Mouse (Mus musculus): ENCODE results near the gene Pcsk2. TPM values are rescaled to one million over a fixed set of nuclear protein-coding genes. Genes with fewer than 3 reads are reported as not detected.

Pcsk2 gene
- polyA plus RNA-seq, 1 experiment = not detected

DNA sequence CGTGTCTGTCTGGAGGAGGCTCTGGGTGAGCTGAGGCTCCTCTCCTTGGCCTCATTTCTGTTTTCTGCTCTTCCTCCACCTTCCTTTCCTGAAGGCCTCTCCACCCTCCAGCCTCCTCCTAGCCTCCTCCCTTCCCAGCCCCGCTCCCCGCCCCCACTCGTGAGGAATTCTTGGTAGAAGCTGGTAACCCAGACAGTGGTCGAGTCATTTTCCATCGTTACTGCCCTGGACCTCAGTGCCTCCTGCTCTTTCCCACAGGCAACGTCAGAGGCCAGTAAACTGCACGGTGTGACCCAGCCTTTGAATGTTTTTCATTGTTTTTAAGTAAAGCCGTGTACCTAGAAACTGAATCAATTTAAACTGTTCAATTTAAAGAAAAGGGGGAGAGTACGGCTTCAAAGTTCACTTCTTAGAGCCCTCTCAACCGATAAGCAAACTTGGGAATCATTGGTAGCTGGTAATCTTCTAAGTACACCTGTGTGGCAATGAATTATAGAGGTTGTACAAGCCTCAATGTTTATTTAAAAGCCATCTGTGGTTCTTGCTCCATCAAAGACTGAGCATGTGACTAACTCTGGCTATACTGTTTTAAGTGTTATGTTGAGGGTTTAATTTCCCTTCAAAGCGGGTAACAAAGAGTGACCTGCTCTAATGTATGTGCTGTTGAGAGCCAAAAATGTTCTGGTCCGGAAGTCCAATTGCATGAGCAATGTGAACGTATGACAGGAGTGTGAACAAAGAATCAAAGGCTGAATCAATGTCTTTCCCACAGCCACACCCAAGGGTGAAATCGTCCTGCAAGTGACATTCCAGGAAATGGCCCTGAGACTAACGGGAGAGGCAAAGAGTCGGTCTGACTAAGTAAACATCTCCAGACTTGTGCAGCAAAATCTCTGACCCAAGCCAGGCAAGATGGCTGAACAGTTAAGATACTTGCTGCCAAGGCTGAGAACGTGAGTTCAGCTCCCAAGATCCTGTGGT lies 306.6 kb downstream of the Pcsk2 start:
- 74% methylated on average over 18 of the region's 18 CpGs for WGBS
- no peak overlapping the region for H3K4me3 ChIP-seq (ENCODE audit: extremely low read depth, insufficient read depth, insufficient read length)
- TF ChIP-seq CTCF (IDR thresholded peaks at IDR 0.05; ENCODE audit: extremely low read depth, insufficient read depth, insufficient read length, insufficient replicate concordance) (no peak), POLR2A (IDR thresholded peaks at IDR 0.05; ENCODE audit: low read depth, low read length) (no peak)
- peaks cover 3% of the 10 kb centered on the region; the same call in 1 of the 2 replicates for H3K4me1 ChIP-seq (ENCODE audit: control insufficient read depth, insufficient read depth, insufficient read length)
- H3K36me3 ChIP-seq (ENCODE audit: control insufficient read depth, insufficient read depth, low read length) = no peaks in the 10 kb centered on the region
- DNase-seq (ENCODE audit: low read depth in 1 of 2, low spot score in 2 of 2) = no peak
- no peak overlapping the region for H3K27ac ChIP-seq (ENCODE audit: insufficient read depth, low read length)
- H3K27me3 ChIP-seq (ENCODE audit: control insufficient read depth, insufficient read depth, low read length) = no peaks in the 10 kb centered on the region

DNA sequence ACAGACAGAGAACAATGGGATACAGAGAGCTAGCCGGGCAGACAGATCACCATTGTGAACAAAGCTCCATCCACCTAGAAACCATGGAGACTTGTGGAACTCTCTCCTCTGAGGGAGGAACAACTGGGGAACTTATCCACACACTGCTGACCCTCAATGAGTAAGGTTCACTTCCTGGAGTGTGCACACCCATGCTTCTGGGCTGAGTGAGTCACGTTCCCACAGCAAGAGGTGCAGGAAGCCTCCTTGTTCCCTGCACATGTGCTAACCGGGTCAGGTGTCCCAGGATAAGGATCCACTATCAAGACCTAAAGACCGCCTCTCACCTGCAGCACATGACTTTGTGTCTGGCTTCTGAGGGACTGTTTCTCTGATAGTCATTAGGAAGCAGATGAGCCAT lies 307.5 kb downstream of the Pcsk2 start:
- H3K36me3 ChIP-seq (ENCODE audit: control insufficient read depth, insufficient read depth, low read length) = no peaks in the 10 kb centered on the region
- H3K4me3 ChIP-seq (ENCODE audit: extremely low read depth, insufficient read depth, insufficient read length) = no peak overlapping the region
- WGBS = 71% methylated on average over 4 of the region's 4 CpGs
- H3K27me3 ChIP-seq (ENCODE audit: control insufficient read depth, insufficient read depth, low read length) = no peaks in the 10 kb centered on the region
- DNase-seq (ENCODE audit: low read depth in 1 of 2, low spot score in 2 of 2) = no peak
- no peak for TF ChIP-seq CTCF (IDR thresholded peaks at IDR 0.05; ENCODE audit: extremely low read depth, insufficient read depth, insufficient read length, insufficient replicate concordance)
- no peak for TF ChIP-seq POLR2A (IDR thresholded peaks at IDR 0.05; ENCODE audit: low read depth, low read length)
- no peak overlapping the region for H3K27ac ChIP-seq (ENCODE audit: insufficient read depth, low read length)
- peaks cover 3% of the 10 kb centered on the region; the same call in 1 of the 2 replicates for H3K4me1 ChIP-seq (ENCODE audit: control insufficient read depth, insufficient read depth, insufficient read length)

DNA sequence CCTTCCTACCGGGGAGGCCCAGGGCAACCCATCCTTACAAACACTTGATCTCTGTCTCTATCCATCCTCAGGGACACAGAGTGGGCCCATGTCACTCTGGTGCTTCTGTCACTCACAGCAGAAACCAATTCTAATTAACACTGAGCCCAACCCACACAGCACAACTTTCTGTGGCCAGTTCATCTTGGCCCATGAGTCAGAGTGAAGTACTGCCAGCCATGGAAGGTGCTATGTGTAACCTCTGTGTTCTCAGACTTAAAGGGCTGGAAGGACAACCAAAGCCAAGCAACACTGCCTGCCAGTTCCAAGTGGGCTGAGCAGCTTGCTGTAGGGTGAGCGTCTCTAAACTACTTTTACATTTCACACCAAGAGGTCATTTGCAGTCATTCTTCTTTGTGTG lies 313.2 kb downstream of the Pcsk2 start:
- no peak for TF ChIP-seq POLR2A (IDR thresholded peaks at IDR 0.05; ENCODE audit: low read depth, low read length)
- TF ChIP-seq CTCF (IDR thresholded peaks at IDR 0.05; ENCODE audit: extremely low read depth, insufficient read depth, insufficient read length, insufficient replicate concordance) = no peak
- H3K27ac ChIP-seq (ENCODE audit: insufficient read depth, low read length) = no peak overlapping the region
- H3K4me3 ChIP-seq (ENCODE audit: extremely low read depth, insufficient read depth, insufficient read length) = no peak overlapping the region
- 96% methylated on average over 2 of the region's 2 CpGs for WGBS
- no peaks in the 10 kb centered on the region for H3K27me3 ChIP-seq (ENCODE audit: control insufficient read depth, insufficient read depth, low read length)
- DNase-seq (ENCODE audit: low read depth in 1 of 2, low spot score in 2 of 2) = no peak
- H3K36me3 ChIP-seq (ENCODE audit: control insufficient read depth, insufficient read depth, low read length) = no peaks in the 10 kb centered on the region
- no peaks in the 10 kb centered on the region for H3K4me1 ChIP-seq (ENCODE audit: control insufficient read depth, insufficient read depth, insufficient read length)

- no peaks in the 10 kb centered on the region for H3K27me3 ChIP-seq (ENCODE audit: control insufficient read depth, insufficient read depth, low read length)
- DNase-seq (ENCODE audit: low read depth in 1 of 2, low spot score in 2 of 2) = no peak
Observed at GRCm38 (mm10) chr2:143862484-143863231, 316.7 kb downstream of the Pcsk2 start, which contains the start of gene Bfsp1. Gene Bfsp1 (minus strand): TSS chr2:143863173.

DNA sequence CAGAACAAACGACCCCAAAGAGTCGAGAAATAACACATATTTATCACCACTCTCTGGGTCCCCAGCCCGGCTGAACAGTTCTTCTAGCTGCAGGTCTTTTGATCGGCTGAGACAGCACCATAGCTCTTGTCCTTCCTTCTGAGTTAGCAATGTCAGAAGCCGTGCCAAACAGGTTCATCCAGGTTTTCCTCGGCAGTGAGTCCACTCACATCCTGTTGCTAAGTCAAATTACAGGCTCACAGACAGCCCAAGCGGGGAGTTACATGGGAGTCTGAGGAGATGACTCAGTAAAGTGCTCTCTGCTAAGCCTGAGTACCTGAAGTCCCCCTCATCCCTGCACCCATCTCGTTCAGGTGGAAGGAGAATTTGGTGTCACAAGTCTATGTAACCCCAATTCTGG lies 318.6 kb downstream of the Pcsk2 start:
- no peak overlapping the region for H3K27ac ChIP-seq (ENCODE audit: insufficient read depth, low read length)
- H3K4me1 ChIP-seq (ENCODE audit: control insufficient read depth, insufficient read depth, insufficient read length) = no peaks in the 10 kb centered on the region
- no peak overlapping the region for H3K4me3 ChIP-seq (ENCODE audit: extremely low read depth, insufficient read depth, insufficient read length)
- no peak for DNase-seq (ENCODE audit: low read depth in 1 of 2, low spot score in 2 of 2)
- TF ChIP-seq CTCF (IDR thresholded peaks at IDR 0.05; ENCODE audit: extremely low read depth, insufficient read depth, insufficient read length, insufficient replicate concordance) (no peak), POLR2A (IDR thresholded peaks at IDR 0.05; ENCODE audit: low read depth, low read length) (no peak)
- 76% methylated on average over 8 of the region's 8 CpGs for WGBS
- no peaks in the 10 kb centered on the region for H3K36me3 ChIP-seq (ENCODE audit: control insufficient read depth, insufficient read depth, low read length)
- no peaks in the 10 kb centered on the region for H3K27me3 ChIP-seq (ENCODE audit: control insufficient read depth, insufficient read depth, low read length)

More at GRCm38 (mm10) chr2:143862484-143863231, 316.7 kb downstream of the Pcsk2 start, which contains the start of gene Bfsp1:
- WGBS = 12% methylated on average over 86 of the region's 86 CpGs
- no peaks in the 10 kb centered on the region for H3K36me3 ChIP-seq (ENCODE audit: control insufficient read depth, insufficient read depth, low read length)
- H3K4me3 ChIP-seq (ENCODE audit: extremely low read depth, insufficient read depth, insufficient read length) = peak within 1 kb of the TSS; percentile 25; the same call in 1 of the 2 replicates
- no peak within 1 kb of the TSS for H3K27ac ChIP-seq (ENCODE audit: insufficient read depth, low read length)
- H3K4me1 ChIP-seq (ENCODE audit: control insufficient read depth, insufficient read depth, insufficient read length) = no peaks in the 10 kb centered on the region
- TF ChIP-seq CTCF (IDR thresholded peaks at IDR 0.05; ENCODE audit: extremely low read depth, insufficient read depth, insufficient read length, insufficient replicate concordance) = no peak
- no peak for TF ChIP-seq POLR2A (IDR thresholded peaks at IDR 0.05; ENCODE audit: low read depth, low read length)
